Mouse (Mus musculus) liver, embryonic 14.5 days (tissue): ENCODE results near the gene Cd83.

Source experiments
- CTCF ChIP-seq: IDR thresholded peaks from 2 replicates; pipeline ENCODE4 v1.5.1; 2016; ENCODE audit warnings: antibody characterized with exemption, low read depth, control low read depth
- EP300 ChIP-seq: IDR thresholded peaks from 2 replicates; pipeline ENCODE4 v1.6.1; 2016; ENCODE audit warnings: antibody characterized with exemption, low read depth

DNA sequence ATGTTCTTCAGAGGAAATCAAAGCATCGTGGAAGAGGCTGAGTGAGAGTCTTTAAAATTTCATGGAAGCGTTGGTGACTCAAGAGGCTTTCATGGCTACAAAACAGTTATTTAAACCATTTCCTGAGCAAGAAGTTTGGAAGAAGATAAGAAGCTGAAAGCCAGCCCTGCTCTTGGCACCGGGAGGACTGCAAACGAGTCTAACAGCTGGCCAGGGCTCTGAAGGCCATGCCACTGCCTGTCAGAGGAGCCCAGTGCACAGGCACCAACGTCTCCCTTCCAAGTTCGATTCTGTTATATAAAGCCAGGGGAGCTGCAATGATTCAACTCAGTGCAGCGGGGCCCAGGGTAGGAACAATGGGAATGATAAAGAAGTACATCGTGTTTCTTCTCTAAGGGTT is 51.8 kb downstream of the Cd83 start:
- TF ChIP-seq CTCF (no peak), EP300 (no peak)
